Mouse (Mus musculus): ENCODE data around the gene Pomgnt2. TPM values are rescaled to one million over a fixed set of nuclear protein-coding genes. Genes with fewer than 3 reads are reported as not detected.

Gene Pomgnt2
- polyA plus RNA-seq, 1 experiment from 2014 or later, result 15.8 TPM

Other genes starting within 250 kb of the Pomgnt2 start
- 20.1 and 20.6 TPM in 2 replicates for gene Zfp651, start 237.8 kb downstream of the Pomgnt2 start, polyA plus RNA-seq (2014; fragmentation: Nextera tagmentation; extraction: Ambion mirVana)
- gene Klhl40, start 219.5 kb downstream of the Pomgnt2 start, polyA plus RNA-seq (2014; fragmentation: Nextera tagmentation; extraction: Ambion mirVana), result 35.7 and 41.1 TPM in 2 replicates
- 3.7 and 5.1 TPM in 2 replicates for gene Hhatl, start 204.6 kb downstream of the Pomgnt2 start, polyA plus RNA-seq (2014; fragmentation: Nextera tagmentation; extraction: Ambion mirVana)
- gene Ccdc13, start 157.6 kb downstream of the Pomgnt2 start, polyA plus RNA-seq (2014; fragmentation: Nextera tagmentation; extraction: Ambion mirVana), result 1.7 and 2.0 TPM in 2 replicates
- 185 and 192 TPM in 2 replicates for gene Higd1a, start 138.7 kb downstream of the Pomgnt2 start, polyA plus RNA-seq (2014; fragmentation: Nextera tagmentation; extraction: Ambion mirVana)
- 0.28 and 0.89 TPM in 2 replicates for gene Ackr2, start 98.8 kb downstream of the Pomgnt2 start, polyA plus RNA-seq (2014; fragmentation: Nextera tagmentation; extraction: Ambion mirVana)
- 0.11 TPM in 1 of 2 replicates, not detected in the other for gene Cyp8b1, start 80.8 kb downstream of the Pomgnt2 start, polyA plus RNA-seq (2014; fragmentation: Nextera tagmentation; extraction: Ambion mirVana)
- 4.9 and 7.0 TPM in 2 replicates for gene Fam198a, start 46.1 kb downstream of the Pomgnt2 start, polyA plus RNA-seq (2014; fragmentation: Nextera tagmentation; extraction: Ambion mirVana)
- 42.4 and 42.9 TPM in 2 replicates for gene Snrk, start 120.2 kb upstream of the Pomgnt2 start, polyA plus RNA-seq (2014; fragmentation: Nextera tagmentation; extraction: Ambion mirVana)

Measured in embryonic facial prominence, embryonic 14.5 days (tissue).